Mouse (Mus musculus) neural tube, embryonic 10.5 days (tissue): ENCODE data around the gene Zfp846.
A peak's percentile ranks its signal among the peaks of the same experiment; 100 is the strongest.
"Not testable (repeated sequence)": the region's sequence is repeated elsewhere in the genome, so short reads cannot be mapped to it uniquely, and the experiment has no call there.

Experiments
- DNase-seq: peaks from one replicate; pipeline ENCODE4 v3.0.0-alpha.2; 2017; ENCODE audit warnings: low spot score; ENCODE audit errors: extremely low spot score

Gene Zfp846

DNA sequence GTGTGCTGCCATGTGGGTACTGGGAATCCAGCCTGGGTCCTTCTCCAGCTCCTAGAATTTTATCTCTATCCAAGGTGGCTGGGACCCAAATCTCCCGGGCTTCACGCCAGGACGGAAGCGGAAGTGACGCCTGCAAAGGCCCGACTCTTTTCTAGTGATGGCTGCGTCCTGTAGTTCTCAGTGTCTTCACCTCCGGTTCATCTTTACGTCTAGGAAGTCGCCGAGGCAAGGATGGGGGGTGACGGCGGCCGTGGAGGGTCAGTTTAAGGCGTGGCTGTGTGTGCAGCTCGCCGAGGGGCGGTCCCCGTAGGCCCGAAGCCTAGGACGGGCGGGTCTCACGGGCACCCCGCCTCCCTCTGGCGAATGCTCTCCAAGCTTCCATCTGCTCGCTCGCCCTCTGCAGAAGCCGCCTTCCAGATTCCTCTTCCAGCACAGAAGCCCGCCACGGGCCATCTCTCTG lies at the start of gene Zfp846:
Gene Zfp846 (plus strand): TSS at position 117 of the 460 bp plus-strand sequence.
- peak; percentile 99 for DNase-seq

- no peak for DNase-seq
These were observed 46.7 kb upstream of the Zfp846 start for GRCm38 (mm10) chr9:20534326-20534926.

- no peak for DNase-seq
These were observed 44.5 kb upstream of the Zfp846 start for GRCm38 (mm10) chr9:20536598-20536997.

- DNase-seq: no peak
These were observed 37.6 kb upstream of the Zfp846 start for GRCm38 (mm10) chr9:20543496-20543895.

DNA sequence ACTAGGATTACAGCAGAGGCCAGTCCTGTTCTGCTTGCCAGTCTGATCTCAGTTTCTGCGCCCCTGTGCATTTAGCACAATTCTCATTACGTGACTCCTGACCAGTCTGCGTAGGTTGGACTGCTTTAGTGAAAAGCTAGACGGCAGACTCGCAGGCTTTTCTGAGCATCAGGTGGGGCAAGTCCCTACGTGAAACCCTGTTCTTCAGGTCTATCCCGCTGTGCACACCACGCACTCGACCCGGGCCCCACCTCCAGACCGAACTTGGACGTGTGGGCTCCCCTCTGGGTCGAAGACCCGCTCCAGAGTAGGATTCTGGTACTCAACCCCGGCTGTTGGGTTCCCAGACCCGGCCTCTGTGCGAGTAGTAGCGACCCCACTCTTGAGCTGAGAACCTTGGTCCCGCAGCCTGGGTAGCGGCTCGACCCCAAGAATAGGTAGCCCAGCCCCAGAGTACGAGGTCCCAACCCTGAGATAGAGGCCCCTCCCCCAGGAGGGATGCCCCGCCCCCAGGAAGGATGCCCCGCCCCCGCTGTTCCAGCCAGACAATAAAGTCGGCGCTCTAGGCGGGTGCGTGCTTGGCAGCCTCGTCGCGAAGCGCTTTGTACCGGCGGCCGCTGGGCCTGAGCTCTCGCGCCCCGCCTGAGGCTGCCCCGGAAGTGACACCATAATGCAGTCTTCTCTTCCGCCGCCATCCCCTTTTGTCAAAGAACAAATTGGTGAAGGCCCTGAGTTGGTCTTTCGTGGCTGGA lies 36.8 kb upstream of the Zfp846 start:
- DNase-seq: peak; percentile 94

DNA sequence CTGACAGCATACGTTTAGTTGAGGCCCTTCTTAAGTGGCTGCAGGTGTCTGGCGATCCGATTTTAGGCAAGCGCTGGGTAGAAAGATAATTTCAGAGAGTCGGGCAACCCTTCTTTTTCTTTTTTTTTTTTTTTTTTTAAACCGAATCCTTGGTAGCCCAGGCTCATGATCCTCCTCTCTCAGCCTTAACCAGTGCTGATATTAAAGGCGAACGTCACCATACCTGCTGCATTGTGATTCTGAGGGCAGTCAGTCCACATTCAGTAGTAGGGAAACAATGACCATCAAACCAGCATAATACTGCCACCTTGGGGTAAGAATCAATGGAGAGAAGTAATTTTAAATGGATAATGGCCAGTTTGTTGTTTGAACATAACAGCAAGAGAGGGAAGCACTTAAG lies 35.9 kb upstream of the Zfp846 start:
- no peak for DNase-seq

DNA sequence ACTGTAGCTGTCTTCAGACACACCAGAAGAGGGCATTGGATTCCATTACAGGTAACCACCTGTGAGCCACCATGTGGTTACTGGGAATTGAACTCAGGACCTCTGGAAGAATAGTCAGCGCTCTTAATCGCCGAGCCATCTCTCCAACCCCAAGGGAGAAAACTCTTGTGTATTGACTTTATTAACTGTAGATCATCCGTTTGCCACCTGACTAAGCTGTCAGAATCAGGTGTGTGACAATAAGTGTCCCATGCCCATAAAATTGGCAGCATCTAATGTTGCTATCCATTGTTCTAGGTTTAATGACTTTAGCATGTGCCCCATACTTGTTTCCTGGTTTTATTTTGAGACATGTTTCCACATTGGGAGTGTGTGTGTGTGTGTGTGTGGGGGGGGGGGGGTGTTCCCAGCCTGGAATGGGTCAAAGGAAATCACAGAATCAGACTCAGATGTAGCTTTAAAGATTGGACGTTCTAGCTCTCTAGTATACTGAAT lies 29.3 kb upstream of the Zfp846 start:
- no peak for DNase-seq

DNA sequence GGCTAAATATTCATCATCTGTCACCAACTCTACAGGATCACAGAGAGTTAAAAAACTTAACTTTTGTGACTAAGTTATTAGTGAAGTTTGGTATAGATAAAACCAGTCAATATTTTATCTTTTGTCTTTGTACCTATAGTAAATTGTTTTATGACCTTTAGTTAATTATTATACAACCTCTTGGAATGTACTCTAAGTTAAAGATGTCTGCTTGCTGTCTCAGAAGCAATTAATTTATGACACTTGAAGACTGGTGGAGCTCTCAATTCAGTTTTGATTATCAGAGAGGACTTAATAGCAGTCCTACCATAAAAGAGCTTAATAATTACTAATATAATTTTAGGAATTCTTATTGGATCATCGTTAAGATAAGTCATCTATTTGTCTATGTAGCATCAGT lies 28.4 kb upstream of the Zfp846 start:
- no peak for DNase-seq

- no peak for DNase-seq
These were observed 18.9 kb upstream of the Zfp846 start for GRCm38 (mm10) chr9:20562177-20562576.

DNA sequence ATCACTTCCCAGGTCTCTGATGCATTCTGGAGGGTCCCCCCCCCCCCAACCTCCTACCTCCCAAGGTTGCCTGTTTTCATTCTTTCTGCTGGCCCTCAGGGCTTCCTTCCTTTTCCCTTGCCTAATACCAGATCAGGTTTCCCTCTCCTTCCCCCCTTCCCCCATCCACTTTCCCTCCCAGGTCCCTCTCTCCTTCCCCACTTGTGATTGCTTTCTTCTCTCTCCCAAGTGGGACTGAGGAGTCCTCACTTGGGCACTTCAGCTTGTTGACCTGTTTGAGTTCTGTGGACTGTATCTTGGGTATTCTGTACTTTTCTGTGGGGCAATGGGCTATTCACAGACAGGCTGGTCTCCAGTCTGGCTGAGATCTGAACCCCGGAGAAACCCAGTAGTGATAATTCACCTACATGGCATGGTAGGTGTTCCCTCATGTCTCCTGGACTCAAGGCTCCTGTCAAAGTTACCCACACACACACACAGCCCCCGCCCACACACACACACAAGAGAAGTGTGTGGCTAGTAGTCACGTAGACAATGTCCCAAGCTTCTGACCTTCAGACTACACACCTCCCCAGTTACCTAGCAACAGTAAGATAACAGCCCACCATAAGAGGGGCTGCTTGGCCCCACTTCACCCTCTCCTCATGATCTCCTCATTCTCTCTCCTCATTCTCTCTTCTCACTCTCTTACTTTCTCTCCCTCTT lies 15.6 kb upstream of the Zfp846 start:
- DNase-seq: not testable (repeated sequence)

- DNase-seq: no peak
These were observed 10.0 kb upstream of the Zfp846 start for GRCm38 (mm10) chr9:20571060-20571459.

- DNase-seq: no peak
These were observed 4.5 kb upstream of the Zfp846 start for GRCm38 (mm10) chr9:20576591-20576990.

DNA sequence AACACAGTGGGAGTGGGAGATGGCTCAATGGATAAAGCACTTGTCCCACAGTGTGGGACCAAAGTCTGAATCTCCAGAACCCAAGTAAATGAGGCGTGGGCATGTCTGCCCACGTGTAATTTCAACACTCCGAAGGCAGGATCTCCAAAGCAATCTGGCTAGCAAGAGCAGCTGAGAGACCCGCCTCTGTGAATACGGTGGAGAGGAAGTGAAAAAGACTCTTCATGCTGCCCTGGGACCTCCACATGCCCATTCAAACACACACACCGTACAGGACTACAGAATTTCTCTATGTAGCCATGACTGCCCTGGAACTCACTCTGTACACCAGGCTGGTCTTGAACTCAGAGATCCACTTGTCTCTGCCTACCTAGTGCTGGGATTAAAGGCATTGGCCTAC lies 20.2 kb downstream of the Zfp846 start:
- DNase-seq: no peak

DNA sequence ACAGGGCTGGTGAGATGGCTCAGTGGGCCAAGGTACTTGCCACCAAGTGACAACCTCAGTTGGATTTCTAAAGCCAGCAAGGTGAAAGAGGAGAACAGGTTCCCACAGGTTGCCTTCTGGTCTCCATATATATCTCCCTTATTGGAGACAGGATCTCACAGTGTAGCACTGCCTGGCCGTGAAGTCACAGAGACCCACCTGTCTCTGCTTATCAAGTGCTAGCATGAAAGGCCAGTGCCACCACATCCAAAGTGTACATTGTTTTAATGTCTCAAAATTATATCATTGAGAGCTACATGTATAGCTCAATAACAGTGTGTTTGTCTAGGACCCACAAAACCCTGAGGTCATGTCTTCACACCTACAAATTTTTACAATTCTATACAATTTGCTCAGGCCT lies 25.2 kb downstream of the Zfp846 start:
- DNase-seq: no peak

- peak; percentile 94 for DNase-seq
These were observed 26.2 kb downstream of the Zfp846 start for GRCm38 (mm10) chr9:20607100-20607974.

DNA sequence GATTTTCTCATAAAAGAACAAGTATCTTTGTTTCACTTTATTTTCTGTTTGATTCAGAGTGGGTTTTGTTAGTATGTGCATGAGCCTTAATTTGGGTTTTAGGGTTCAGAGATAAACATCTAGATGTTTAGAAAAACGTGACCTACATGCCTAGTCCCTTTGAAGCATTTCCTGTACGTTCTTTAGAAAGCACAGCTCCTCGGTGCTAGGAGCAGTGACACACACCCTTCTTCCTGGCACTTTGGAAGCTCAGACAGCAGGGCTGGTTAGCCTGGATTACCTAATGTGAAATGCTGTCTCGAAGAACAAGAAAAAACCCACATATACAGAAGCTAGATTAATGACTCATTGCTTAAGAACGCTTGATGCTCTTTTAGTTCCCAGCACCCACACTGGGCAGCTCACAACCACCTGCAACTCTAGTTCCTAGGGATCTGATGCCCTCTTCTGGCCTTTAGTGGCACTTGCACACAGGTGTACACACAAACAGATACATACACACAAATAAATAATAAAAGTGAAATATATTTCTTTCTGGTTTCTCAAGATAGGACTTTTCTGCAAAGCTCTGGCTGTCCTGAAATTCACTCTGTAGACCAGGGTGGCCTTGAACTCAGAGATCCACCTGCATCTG lies 28.9 kb downstream of the Zfp846 start:
- DNase-seq: no peak

GRCm38 (mm10) chr9:20611976-20612375 lies 30.9 kb downstream of the Zfp846 start:
- no peak for DNase-seq

GRCm38 (mm10) chr9:20616685-20617084 lies 35.6 kb downstream of the Zfp846 start:
- no peak for DNase-seq

- DNase-seq: no peak
These were observed 50.2 kb downstream of the Zfp846 start for GRCm38 (mm10) chr9:20631332-20631731.

GRCm38 (mm10) chr9:20635676-20636075 lies 54.6 kb downstream of the Zfp846 start:
- DNase-seq: not testable (repeated sequence)

DNA sequence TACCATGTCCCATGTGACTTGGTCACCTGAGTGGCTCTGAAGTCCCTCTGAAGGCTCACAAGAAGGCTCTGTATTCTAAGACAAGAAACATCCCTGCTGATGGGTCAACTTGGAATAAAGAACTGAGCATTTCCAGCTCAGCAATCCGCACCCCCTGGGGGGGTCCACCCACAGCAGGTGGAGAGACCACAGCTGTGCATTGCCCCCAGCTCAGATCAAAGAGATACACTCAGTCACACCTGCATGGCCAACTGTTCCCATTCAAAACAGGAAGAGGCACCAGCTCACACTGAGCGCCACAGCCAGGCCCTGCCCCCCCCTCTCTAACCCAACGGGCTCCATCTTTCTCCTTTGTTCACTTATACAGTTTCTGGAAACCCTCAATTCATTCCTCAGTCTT lies 55.2 kb downstream of the Zfp846 start:
- no peak for DNase-seq
